Mouse (Mus musculus) heart, postnatal 0 days (tissue): ENCODE data around the gene Mrpl38. TPM values are rescaled to one million over a fixed set of nuclear protein-coding genes. Genes with fewer than 3 reads are reported as not detected.

Experiments used
- ATAC-seq: fragments of 200-750 bp; cut with Nextera tagmentation; 2 replicates; pipeline ENCODE4 v1.8.0; 2017; ENCODE audit warnings: low read depth, moderate number of reproducible peaks, moderate library complexity; ENCODE audit not compliant: insufficient read depth
- DNase-seq: peaks from one replicate; pipeline ENCODE4 v3.0.0-alpha.2; 2016; ENCODE audit warnings: low spot score
- H3K27ac ChIP-seq: fragments of 300-500 bp; sonication (generic); 2 replicates; pipeline ENCODE4 v1.5.1; 2014; ENCODE audit warnings: low read depth, mild to moderate bottlenecking
- H3K27me3 ChIP-seq: fragments of 300-500 bp; sonication (generic); 2 replicates; pipeline ENCODE4 v1.6.1; 2014; ENCODE audit warnings: low read length, mixed read lengths; ENCODE audit not compliant: control insufficient read depth, insufficient read depth
- H3K36me3 ChIP-seq: fragments of 300-500 bp; sonication (generic); replicated peaks from 2 replicates; pipeline ENCODE4 v1.6.1; 2014; ENCODE audit warnings: low read length, mixed read lengths; ENCODE audit not compliant: control insufficient read depth, insufficient read depth
- H3K4me1 ChIP-seq: fragments of 300-500 bp; sonication (generic); 2 replicates; pipeline ENCODE4 v1.6.1; 2014; ENCODE audit warnings: antibody characterized with exemption; ENCODE audit not compliant: control insufficient read depth, insufficient read depth
- H3K4me2 ChIP-seq: fragments of 300-500 bp; sonication (generic); 2 replicates; pipeline ENCODE4 v1.6.1; 2014; ENCODE audit warnings: low read depth, mild to moderate bottlenecking, low read length, moderate library complexity
- H3K4me3 ChIP-seq: fragments of 300-500 bp; sonication (generic); 2 replicates; pipeline ENCODE4 v1.5.1; 2014; ENCODE audit warnings: low read depth, low read length
- H3K9ac ChIP-seq: fragments of 300-500 bp; sonication (generic); replicated peaks from 2 replicates; pipeline ENCODE4 v1.6.1; 2014; ENCODE audit warnings: low read depth, low read length, mixed read lengths
- H3K9me3 ChIP-seq: fragments of 300-500 bp; sonication (generic); replicated peaks from 2 replicates; pipeline ENCODE4 v1.6.1; 2016; ENCODE audit warnings: low read length; ENCODE audit not compliant: control insufficient read depth
- CTCF ChIP-seq: IDR thresholded peaks from 2 replicates; pipeline ENCODE4 v1.5.1; 2016; ENCODE audit warnings: antibody characterized with exemption, control low read depth, low read depth
- EP300 ChIP-seq: IDR thresholded peaks from 2 replicates; pipeline ENCODE4 v1.6.1; 2016; ENCODE audit warnings: antibody characterized with exemption, low read depth
- WGBS: fragments of 180-500 bp; shearing (Covaris S2); extraction: QIAGEN DNeasy Blood & Tissue Kit; methylation state at CpG from one replicate; pipeline ENCODE4 v1.1.7; 2014; 5-methylcytosine and 5-hydroxymethylcytosine counted together
- polyA plus RNA-seq: library from polyadenylated mRNA; unstranded; fragments of >200 nt; fragmentation: Nextera tagmentation; extraction: Ambion mirVana; gene quantifications from 2 replicates; pipeline ENCODE4 v1.2.1, GENCODE M21; 2015
- total RNA-seq: library from RNA; depleted of rRNA; stranded (reverse); fragments of >200 nt; gene quantifications from 2 replicates; pipeline ENCODE4 v1.2.3, GENCODE M21; 2014; ENCODE audit warnings: low replicate concordance

The Mrpl38 gene
- total and polyA plus RNA-seq, 2 experiments from 2014 or later, result 79.1 to 114 TPM

DNA sequence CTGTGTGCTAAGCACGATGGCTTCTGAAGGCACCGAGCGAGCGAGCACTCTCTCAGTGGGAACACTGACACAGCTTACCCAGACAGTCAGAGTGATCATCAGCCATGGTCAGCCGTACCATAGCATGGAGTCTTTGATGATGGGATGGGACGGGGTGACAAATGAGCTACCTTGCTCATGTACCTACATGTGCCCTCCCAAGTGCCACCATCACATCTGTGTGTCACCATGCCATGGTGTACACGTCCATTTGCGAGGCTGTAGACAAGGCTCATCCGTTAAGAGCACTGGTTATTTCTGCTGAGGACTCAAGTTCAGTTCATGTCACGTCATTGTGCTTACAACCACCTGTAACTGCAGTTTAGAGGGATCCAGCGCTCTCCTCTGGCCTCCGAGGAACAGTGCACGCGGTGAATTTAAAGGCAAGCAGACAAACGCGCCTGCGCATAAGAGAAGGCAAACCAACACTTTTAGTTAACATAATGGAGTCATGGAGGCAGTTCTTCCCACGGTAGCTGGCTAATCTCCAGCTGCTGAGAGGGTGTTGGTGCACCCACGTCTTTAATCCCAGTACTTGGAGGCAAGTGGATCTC lies 27.0 kb downstream of the Mrpl38 start:
- ATAC-seq, result no peak
- TF ChIP-seq CTCF (no peak), EP300 (no peak)
- no peaks in the 10 kb centered on the region for H3K9me3 ChIP-seq
- H3K4me2 ChIP-seq, result no peak overlapping the region
- H3K9ac ChIP-seq, result no peak overlapping the region
- no peak for DNase-seq
- H3K27me3 ChIP-seq, result no peaks in the 10 kb centered on the region
- 89% methylated on average over 19 of the region's 19 CpGs for WGBS
- no peaks in the 10 kb centered on the region for H3K36me3 ChIP-seq
- no peak overlapping the region for H3K27ac ChIP-seq
- peaks cover 22% of the 10 kb centered on the region; the same call in 1 of the 2 replicates for H3K4me1 ChIP-seq
- no peak overlapping the region for H3K4me3 ChIP-seq

DNA sequence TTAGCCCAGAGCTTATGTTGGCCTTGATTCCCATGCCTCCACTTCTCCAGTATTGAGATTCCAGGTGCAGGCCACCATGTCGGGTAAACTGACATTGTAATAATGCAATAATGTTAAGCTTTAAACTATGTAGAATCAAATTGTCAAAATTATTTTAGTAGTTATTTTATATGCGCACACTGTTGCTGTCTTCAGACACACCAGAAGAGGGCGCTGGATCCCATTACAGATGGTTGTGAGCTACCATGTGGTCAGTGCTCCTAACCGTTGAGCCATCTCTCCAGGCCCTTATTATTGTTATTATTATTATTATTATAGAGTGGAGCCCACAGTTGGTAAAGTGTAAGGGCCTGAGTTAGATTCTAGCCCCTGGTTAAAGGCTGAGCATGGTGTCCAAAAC lies 27.6 kb downstream of the Mrpl38 start:
- DNase-seq (no peak), ATAC-seq (no peak)
- peaks cover 4% of the 10 kb centered on the region; the same call in 1 of the 2 replicates for H3K36me3 ChIP-seq
- H3K4me2 ChIP-seq, result peak overlapping the region; percentile 66
- peaks cover 22% of the 10 kb centered on the region; the same call in 1 of the 2 replicates for H3K4me1 ChIP-seq
- H3K27me3 ChIP-seq, result no peaks in the 10 kb centered on the region
- no peaks in the 10 kb centered on the region for H3K9me3 ChIP-seq
- TF ChIP-seq EP300 (no peak), CTCF (peak; percentile 25)
- WGBS, result 82% methylated on average over 4 of the region's 4 CpGs
- peak overlapping the region; percentile 95 for H3K27ac ChIP-seq
- H3K9ac ChIP-seq, result no peak overlapping the region
- no peak overlapping the region for H3K4me3 ChIP-seq

DNA sequence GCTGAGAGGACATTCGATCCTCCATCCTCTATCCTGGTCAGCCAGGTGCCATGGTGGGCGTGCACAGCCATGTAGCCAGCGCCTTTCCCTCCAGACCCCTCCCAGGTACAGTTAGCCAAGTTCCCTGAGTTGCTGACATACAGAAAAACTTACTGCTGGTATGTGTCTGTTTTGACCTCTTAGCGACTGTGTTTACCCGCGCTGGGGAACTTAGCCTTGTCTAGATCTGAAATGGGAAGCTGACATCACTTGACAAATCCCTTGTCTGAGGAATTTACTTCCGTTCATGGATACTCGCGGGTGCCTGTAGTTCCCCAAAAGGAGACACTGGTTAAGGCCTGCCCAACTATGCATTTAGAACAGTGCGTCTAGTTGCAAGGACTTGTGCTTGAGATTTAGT lies 28.1 kb downstream of the Mrpl38 start:
- peak; percentile 43 for ATAC-seq
- TF ChIP-seq EP300 (no peak), CTCF (no peak)
- H3K4me1 ChIP-seq, result peaks cover 22% of the 10 kb centered on the region; the same call in 1 of the 2 replicates
- H3K27me3 ChIP-seq, result no peaks in the 10 kb centered on the region
- no peaks in the 10 kb centered on the region for H3K9me3 ChIP-seq
- H3K4me2 ChIP-seq, result peak overlapping the region; percentile 66
- peak overlapping the region; percentile 90 for H3K9ac ChIP-seq
- peak overlapping the region; percentile 95 for H3K27ac ChIP-seq
- peaks cover 9% of the 10 kb centered on the region; the same call in 1 of the 2 replicates for H3K36me3 ChIP-seq
- 6% methylated on average over 10 of the region's 10 CpGs for WGBS
- peak overlapping the region; percentile 89 for H3K4me3 ChIP-seq
- DNase-seq, result peak; percentile 76

DNA sequence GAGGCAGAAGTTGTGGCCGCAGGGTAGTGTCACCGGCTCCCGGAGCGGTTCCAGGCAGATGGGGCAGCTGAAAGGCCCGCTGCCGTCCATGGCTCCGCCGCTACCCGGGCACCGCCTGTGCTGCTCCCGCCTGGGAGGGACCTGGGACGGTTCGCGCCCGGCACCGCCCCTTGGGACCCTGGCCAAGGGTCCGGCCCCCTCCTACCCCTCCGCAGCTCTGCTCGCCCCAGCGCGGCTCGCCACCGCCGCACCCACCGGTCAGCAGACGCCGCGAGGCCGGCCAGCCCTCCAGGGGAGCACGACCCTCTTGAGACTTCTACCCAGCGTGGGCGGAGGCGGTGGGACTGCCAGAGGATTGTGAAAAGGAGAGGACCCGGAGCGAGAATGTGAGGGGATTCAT lies 28.5 kb downstream of the Mrpl38 start:
- TF ChIP-seq CTCF (no peak), EP300 (no peak)
- peak overlapping the region; percentile 89 for H3K4me3 ChIP-seq
- peaks cover 22% of the 10 kb centered on the region; the same call in 1 of the 2 replicates for H3K4me1 ChIP-seq
- ATAC-seq, result peak; percentile 88
- H3K27me3 ChIP-seq, result no peaks in the 10 kb centered on the region
- H3K9ac ChIP-seq, result peak overlapping the region; percentile 90
- peaks cover 13% of the 10 kb centered on the region; the same call in 1 of the 2 replicates for H3K36me3 ChIP-seq
- 0% methylated on average over 35 of the region's 35 CpGs for WGBS
- no peaks in the 10 kb centered on the region for H3K9me3 ChIP-seq
- peak overlapping the region; percentile 66 for H3K4me2 ChIP-seq
- DNase-seq, result peak; percentile 69
- peak overlapping the region; percentile 95 for H3K27ac ChIP-seq

DNA sequence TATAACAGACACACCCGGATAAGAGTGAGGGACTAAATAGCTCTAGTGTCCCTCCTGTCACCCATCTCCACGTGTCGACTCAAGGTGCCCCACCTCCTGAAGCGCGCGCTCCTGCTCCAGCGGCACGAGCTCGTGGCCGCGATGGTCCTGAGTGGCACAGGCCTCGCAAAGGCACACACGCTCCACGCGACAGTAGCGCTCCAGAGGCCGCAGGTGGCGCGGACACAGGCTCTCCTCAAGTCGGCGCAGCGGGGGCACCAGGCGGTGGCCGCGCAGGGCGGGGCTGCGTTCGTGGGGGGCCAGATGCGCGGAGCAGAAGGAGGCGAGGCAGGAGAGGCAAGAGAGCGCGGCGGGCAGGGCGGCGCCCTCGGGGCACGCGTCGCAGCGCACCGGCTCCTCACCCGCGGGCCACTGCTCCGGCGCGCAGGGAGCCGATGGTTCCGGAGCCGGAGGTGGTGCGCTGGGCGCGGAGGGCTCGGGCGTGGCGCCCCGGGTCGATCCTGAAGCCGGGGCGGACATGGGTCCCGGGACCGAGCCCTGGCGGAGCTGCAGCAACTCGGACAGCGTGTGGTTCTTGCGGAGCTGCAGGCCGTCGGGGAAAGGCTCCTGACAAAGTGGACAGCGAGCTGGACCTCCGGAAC lies 29.1 kb downstream of the Mrpl38 start:
- H3K4me2 ChIP-seq, result peak overlapping the region; percentile 66
- no peak for DNase-seq
- peak; percentile 29 for ATAC-seq
- H3K9me3 ChIP-seq, result no peaks in the 10 kb centered on the region
- peak overlapping the region; percentile 89 for H3K4me3 ChIP-seq
- peak overlapping the region; percentile 90 for H3K9ac ChIP-seq
- WGBS, result under 1% methylated on average over 58 of the region's 70 CpGs
- peak overlapping the region; percentile 95 for H3K27ac ChIP-seq
- TF ChIP-seq CTCF (no peak), EP300 (no peak)
- H3K4me1 ChIP-seq, result peaks cover 25% of the 10 kb centered on the region; the same call in 1 of the 2 replicates
- no peaks in the 10 kb centered on the region for H3K27me3 ChIP-seq
- peaks cover 14% of the 10 kb centered on the region; the same call in 1 of the 2 replicates for H3K36me3 ChIP-seq
